Mouse (Mus musculus) hindbrain, embryonic 16.5 days (tissue): ENCODE results near the gene Tbc1d22b. TPM values are rescaled to one million over a fixed set of nuclear protein-coding genes. Genes with fewer than 3 reads are reported as not detected.

Source experiments
- ATAC-seq: fragments of 200-750 bp; cut with Nextera tagmentation; 2 replicates; pipeline ENCODE4 v1.8.0; 2017; ENCODE audit warnings: moderate TSS enrichment, moderate library complexity
- H3K27ac ChIP-seq: fragments of 300-500 bp; sonication (generic); 2 replicates; pipeline ENCODE4 v1.5.1; 2014; ENCODE audit warnings: low read depth, mild to moderate bottlenecking, control low read depth, low read length, moderate library complexity
- H3K27me3 ChIP-seq: fragments of 300-500 bp; sonication (generic); replicated peaks from 2 replicates; pipeline ENCODE4 v1.6.1; 2014; ENCODE audit warnings: low read length; ENCODE audit not compliant: control insufficient read depth, insufficient read depth
- H3K36me3 ChIP-seq: fragments of 300-500 bp; sonication (generic); 2 replicates; pipeline ENCODE4 v1.6.1; 2014; ENCODE audit warnings: mild to moderate bottlenecking, low read length, moderate library complexity, mixed read lengths; ENCODE audit not compliant: control insufficient read depth, insufficient read depth
- H3K4me1 ChIP-seq: fragments of 300-500 bp; sonication (generic); 2 replicates; pipeline ENCODE4 v1.6.1; 2014; ENCODE audit warnings: low read depth, low read length; ENCODE audit not compliant: control insufficient read depth, insufficient read depth
- H3K4me2 ChIP-seq: fragments of 300-500 bp; sonication (generic); 2 replicates; pipeline ENCODE4 v1.6.1; 2014; ENCODE audit warnings: mild to moderate bottlenecking, low read length, control low read depth, moderate library complexity
- H3K4me3 ChIP-seq: fragments of 300-500 bp; sonication (generic); 2 replicates; pipeline ENCODE4 v1.5.1; 2014; ENCODE audit warnings: mild to moderate bottlenecking, low read length, control low read depth, moderate library complexity
- H3K9ac ChIP-seq: fragments of 300-500 bp; sonication (generic); 2 replicates; pipeline ENCODE4 v1.6.1; 2014; ENCODE audit warnings: low read depth, mild to moderate bottlenecking, control low read depth, low read length, moderate library complexity
- H3K9me3 ChIP-seq: fragments of 300-500 bp; sonication (generic); 2 replicates; pipeline ENCODE4 v1.6.1; 2014; ENCODE audit warnings: mild to moderate bottlenecking, low read length, moderate library complexity; ENCODE audit not compliant: control insufficient read depth
- WGBS: fragments of 180-500 bp; shearing (Covaris S2); extraction: QIAGEN DNeasy Blood & Tissue Kit; methylation state at CpG from one replicate; pipeline ENCODE4 v1.1.7; 2014; 5-methylcytosine and 5-hydroxymethylcytosine counted together
- polyA plus RNA-seq: library from polyadenylated mRNA; unstranded; fragments of >200 nt; fragmentation: Nextera tagmentation; extraction: Ambion mirVana; gene quantifications from 2 replicates; pipeline ENCODE4 v1.2.1, GENCODE M21; 2015

Tbc1d22b gene
- polyA plus RNA-seq, 1 experiment from 2014 or later = 26.5 TPM

GRCm38 (mm10) chr17:29627285-29627684 is 77.7 kb downstream of the Tbc1d22b start:
- WGBS = 92% methylated on average over 9 of the region's 9 CpGs

GRCm38 (mm10) chr17:29628946-29629345 is 79.4 kb downstream of the Tbc1d22b start:
- Histone ChIP-seq H3K9ac (no peak overlapping the region), H3K4me3 (no peak overlapping the region), H3K27ac (no peak overlapping the region; the same call in 1 of the 2 replicates), H3K4me2 (no peak overlapping the region), H3K27me3 (no peaks in the 10 kb centered on the region), H3K9me3 (no peaks in the 10 kb centered on the region), H3K36me3 (peaks cover 52% of the 10 kb centered on the region), H3K4me1 (no peaks in the 10 kb centered on the region; the same call in 1 of the 2 replicates)
- ATAC-seq = 0 out of 2 replicates have a peak, but pooled peaks have one; percentile 37
- WGBS = 83% methylated on average over 5 of the region's 5 CpGs

More at GRCm38 (mm10) chr17:29627285-29627684, 77.7 kb downstream of the Tbc1d22b start:
- ATAC-seq = no peak
- H3K9me3 ChIP-seq = no peaks in the 10 kb centered on the region
- H3K27me3 ChIP-seq = no peaks in the 10 kb centered on the region
- H3K36me3 ChIP-seq = peaks cover 57% of the 10 kb centered on the region
- H3K4me2 ChIP-seq = no peak overlapping the region
- H3K4me1 ChIP-seq = no peaks in the 10 kb centered on the region; the same call in 1 of the 2 replicates
- H3K27ac ChIP-seq = no peak overlapping the region
- H3K9ac ChIP-seq = no peak overlapping the region
- H3K4me3 ChIP-seq = no peak overlapping the region

- no peak overlapping the region for H3K4me2 ChIP-seq
- WGBS = 94% methylated on average over 5 of the region's 5 CpGs
- ATAC-seq = no peak
These were observed 80.0 kb downstream of the Tbc1d22b start for GRCm38 (mm10) chr17:29629620-29630019.

GRCm38 (mm10) chr17:29632312-29632711 is 82.7 kb downstream of the Tbc1d22b start:
- H3K9me3 ChIP-seq = no peaks in the 10 kb centered on the region
- H3K27ac ChIP-seq = no peak overlapping the region
- 95% methylated on average over 11 of the region's 11 CpGs for WGBS
- H3K4me2 ChIP-seq = no peak overlapping the region
- ATAC-seq = no peak
- H3K27me3 ChIP-seq = no peaks in the 10 kb centered on the region
- no peaks in the 10 kb centered on the region; the same call in 1 of the 2 replicates for H3K4me1 ChIP-seq
- H3K36me3 ChIP-seq = peaks cover 46% of the 10 kb centered on the region
- no peak overlapping the region for H3K9ac ChIP-seq
- no peak overlapping the region for H3K4me3 ChIP-seq

More at GRCm38 (mm10) chr17:29629620-29630019, 80.0 kb downstream of the Tbc1d22b start:
- Histone ChIP-seq H3K4me1 (no peaks in the 10 kb centered on the region; the same call in 1 of the 2 replicates), H3K36me3 (peaks cover 53% of the 10 kb centered on the region), H3K9me3 (no peaks in the 10 kb centered on the region), H3K9ac (no peak overlapping the region), H3K4me3 (no peak overlapping the region), H3K27me3 (no peaks in the 10 kb centered on the region), H3K27ac (no peak overlapping the region)

- Histone ChIP-seq H3K36me3 (peaks cover 28% of the 10 kb centered on the region), H3K4me1 (no peaks in the 10 kb centered on the region), H3K4me2 (no peak overlapping the region), H3K9me3 (no peaks in the 10 kb centered on the region), H3K9ac (no peak overlapping the region), H3K27me3 (no peaks in the 10 kb centered on the region), H3K4me3 (no peak overlapping the region), H3K27ac (no peak overlapping the region)
- no peak for ATAC-seq
- 91% methylated on average over 8 of the region's 8 CpGs for WGBS
These were observed 85.9 kb downstream of the Tbc1d22b start for GRCm38 (mm10) chr17:29635492-29635891.

- WGBS = 75% methylated on average over 5 of the region's 5 CpGs
- no peak for ATAC-seq
- peaks cover 32% of the 10 kb centered on the region for H3K36me3 ChIP-seq
- H3K4me1 ChIP-seq = no peaks in the 10 kb centered on the region
- H3K9ac ChIP-seq = no peak overlapping the region
- no peak overlapping the region for H3K4me2 ChIP-seq
- no peaks in the 10 kb centered on the region for H3K27me3 ChIP-seq
- H3K9me3 ChIP-seq = no peaks in the 10 kb centered on the region
- no peak overlapping the region for H3K4me3 ChIP-seq
- H3K27ac ChIP-seq = no peak overlapping the region
These were observed 86.5 kb downstream of the Tbc1d22b start for GRCm38 (mm10) chr17:29636118-29636517.

GRCm38 (mm10) chr17:29637377-29637776 is 87.8 kb downstream of the Tbc1d22b start:
- Histone ChIP-seq H3K36me3 (peaks cover 26% of the 10 kb centered on the region), H3K27me3 (no peaks in the 10 kb centered on the region), H3K27ac (no peak overlapping the region), H3K9me3 (no peaks in the 10 kb centered on the region), H3K4me3 (no peak overlapping the region), H3K4me1 (no peaks in the 10 kb centered on the region), H3K9ac (no peak overlapping the region), H3K4me2 (no peak overlapping the region)
- no peak for ATAC-seq
- WGBS = 95% methylated on average over 4 of the region's 4 CpGs

- H3K36me3 ChIP-seq = peaks cover 25% of the 10 kb centered on the region
- H3K27ac ChIP-seq = no peak overlapping the region
- no peaks in the 10 kb centered on the region for H3K4me1 ChIP-seq
- ATAC-seq = no peak
- H3K4me3 ChIP-seq = no peak overlapping the region
- WGBS = 90% methylated on average over 8 of the region's 8 CpGs
- H3K4me2 ChIP-seq = no peak overlapping the region
- no peak overlapping the region for H3K9ac ChIP-seq
- H3K27me3 ChIP-seq = no peaks in the 10 kb centered on the region
- no peaks in the 10 kb centered on the region for H3K9me3 ChIP-seq
These were observed 88.3 kb downstream of the Tbc1d22b start for GRCm38 (mm10) chr17:29637895-29638294.

GRCm38 (mm10) chr17:29640971-29641370 is 91.4 kb downstream of the Tbc1d22b start:
- no peaks in the 10 kb centered on the region for H3K4me1 ChIP-seq
- no peak overlapping the region for H3K27ac ChIP-seq
- no peaks in the 10 kb centered on the region for H3K27me3 ChIP-seq
- WGBS = 93% methylated on average over 11 of the region's 11 CpGs
- no peak overlapping the region for H3K9ac ChIP-seq
- peaks cover 12% of the 10 kb centered on the region for H3K36me3 ChIP-seq
- no peak for ATAC-seq
- no peak overlapping the region for H3K4me2 ChIP-seq
- no peak overlapping the region for H3K4me3 ChIP-seq
- no peaks in the 10 kb centered on the region for H3K9me3 ChIP-seq

- WGBS = 67% methylated on average over 3 of the region's 3 CpGs
- Histone ChIP-seq H3K9ac (no peak overlapping the region), H3K36me3 (peaks cover 20% of the 10 kb centered on the region)
These were observed 92.6 kb downstream of the Tbc1d22b start for GRCm38 (mm10) chr17:29642219-29642618.

More at GRCm38 (mm10) chr17:29642219-29642618, 92.6 kb downstream of the Tbc1d22b start:
- ATAC-seq = no peak
- Histone ChIP-seq H3K4me2 (no peak overlapping the region), H3K27ac (no peak overlapping the region), H3K9me3 (no peaks in the 10 kb centered on the region), H3K4me3 (no peak overlapping the region), H3K27me3 (no peaks in the 10 kb centered on the region), H3K4me1 (no peaks in the 10 kb centered on the region)
